ENCODE assay signal across 16 mouse cellular contexts in genomic region chr3:100419962-100420690, GRCm38 (mm10).
"Had no signal": no experiment of that assay in that cellular context is flagged by ENCODE, and none has a peak within 500 bp of the region (broad histone marks: within the 10 kb centered on the region; RNA-seq: fewer than 3 reads in every experiment).

No protein-coding gene starts in this region.

- DNase-seq: kidney, adult 2 months; kidney, postnatal 14 days; lung, embryonic 14.5 days; lung, postnatal 10 days; lung, postnatal 4 days; right cerebral cortex, adult 18-20 months; right cerebral cortex, postnatal 25 days; thymus, postnatal 4 days had no signal

- H3K4me3 ChIP-seq: intestine, embryonic 15.5 days; kidney, embryonic 15.5 days; limb, embryonic 15.5 days; liver, embryonic 12.5 days; megakaryocyte, embryonic 14.5 days; midbrain, embryonic 12.5 days; myocyte; neural tube, embryonic 15.5 days had no signal

- ATAC-seq: intestine, embryonic 15.5 days; liver, embryonic 12.5 days had no signal

- H3K27ac ChIP-seq: intestine, embryonic 15.5 days; kidney, embryonic 15.5 days; limb, embryonic 15.5 days; liver, embryonic 12.5 days; midbrain, embryonic 12.5 days; neural tube, embryonic 15.5 days had no signal
